Mouse (Mus musculus) activated CD4-positive, CD25-positive, alpha-beta regulatory T cell, adult 4 months (primary cell): Measurements from ENCODE around the gene Numb. TPM values are rescaled to one million over a fixed set of nuclear protein-coding genes. Genes with fewer than 3 reads are reported as not detected.
"Not testable (repeated sequence)": the region's sequence is repeated elsewhere in the genome, so short reads cannot be mapped to it uniquely, and the experiment has no call there.

Experiments
- ATAC-seq: one replicate; pipeline ENCODE4 v1.8.0; 2017
- polyA plus RNA-seq, 2 experiments: library from polyadenylated mRNA; unstranded; fragments of 100-300 nt; shearing (Covaris generic); gene quantifications; one replicate each; pipeline ENCODE4 v1.2.1; 2017

Gene Numb
- polyA plus RNA-seq, 2 experiments from 2014 or later, result 27.8 to 34.9 TPM

DNA sequence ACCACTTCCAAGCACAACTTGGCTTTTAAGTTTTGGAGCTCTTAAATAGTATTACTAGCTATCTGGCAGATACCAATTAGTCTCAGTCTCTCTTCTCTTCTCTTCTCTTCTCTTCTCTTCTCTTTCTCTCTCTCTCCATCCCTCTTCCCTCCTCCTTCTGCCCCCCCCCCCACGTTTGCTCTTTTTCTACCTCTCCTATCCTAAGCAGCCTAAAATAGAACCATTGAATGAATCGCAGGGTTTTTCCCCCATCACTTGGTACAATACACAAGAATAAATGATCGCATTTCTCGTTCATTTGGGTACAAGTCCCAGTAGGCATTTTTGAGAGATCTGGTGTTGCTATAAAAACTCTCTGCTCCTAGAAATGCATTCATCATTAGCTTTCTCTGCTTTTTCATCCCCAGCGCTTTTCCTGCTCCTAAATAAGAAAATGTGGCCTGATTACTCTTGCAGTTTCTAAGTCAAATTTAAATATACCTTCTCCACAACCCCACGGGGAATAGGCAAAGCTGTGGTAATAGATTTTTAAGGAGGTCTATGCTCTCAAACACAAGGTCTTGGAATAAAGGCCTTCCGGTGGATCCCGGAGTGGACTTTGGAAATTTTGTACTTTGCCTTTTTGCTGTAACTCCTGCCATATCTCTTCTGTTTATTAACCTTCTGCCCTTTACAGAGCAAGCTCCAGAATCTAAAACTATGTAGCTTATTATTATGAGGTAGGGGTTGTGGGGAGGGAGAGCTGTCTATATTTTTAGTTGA lies 1.2 kb upstream of the Numb start:
- no peak for ATAC-seq

DNA sequence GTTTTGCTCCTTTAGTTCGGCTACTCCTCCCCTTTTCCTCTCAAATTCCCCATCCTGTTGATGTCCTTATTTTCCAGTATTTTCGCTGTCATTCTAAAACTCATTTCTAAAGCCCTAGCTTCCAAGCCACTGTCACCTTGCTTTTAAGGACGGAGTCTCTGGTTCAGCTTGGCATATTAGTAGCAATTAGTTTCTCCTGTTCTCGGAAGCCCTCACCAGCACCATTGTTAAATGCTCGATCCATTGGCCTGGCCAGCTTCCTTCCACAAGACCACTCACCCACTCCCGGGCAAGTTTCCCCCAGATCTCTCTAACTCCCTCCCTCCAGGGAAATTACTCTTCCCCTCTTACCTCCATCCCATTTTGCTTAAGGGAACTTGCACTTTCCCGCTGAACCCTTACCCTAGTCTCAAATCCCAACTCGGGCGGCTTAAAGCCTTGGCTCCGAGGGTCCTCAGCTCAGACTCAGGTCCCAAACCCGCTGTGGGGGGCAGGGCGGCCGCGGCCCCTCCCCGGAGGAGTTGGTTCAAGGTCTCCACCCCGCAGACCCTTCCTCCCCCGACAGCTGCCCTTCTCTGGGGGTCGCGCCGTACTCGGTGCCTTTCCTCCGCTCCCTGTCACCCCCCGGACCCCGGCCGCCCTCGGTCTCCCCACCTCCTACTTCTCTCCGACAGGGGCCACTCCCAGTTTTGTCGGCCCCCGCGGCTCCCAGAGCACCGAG lies 853 bp downstream of the Numb start:
- ATAC-seq, result no peak

DNA sequence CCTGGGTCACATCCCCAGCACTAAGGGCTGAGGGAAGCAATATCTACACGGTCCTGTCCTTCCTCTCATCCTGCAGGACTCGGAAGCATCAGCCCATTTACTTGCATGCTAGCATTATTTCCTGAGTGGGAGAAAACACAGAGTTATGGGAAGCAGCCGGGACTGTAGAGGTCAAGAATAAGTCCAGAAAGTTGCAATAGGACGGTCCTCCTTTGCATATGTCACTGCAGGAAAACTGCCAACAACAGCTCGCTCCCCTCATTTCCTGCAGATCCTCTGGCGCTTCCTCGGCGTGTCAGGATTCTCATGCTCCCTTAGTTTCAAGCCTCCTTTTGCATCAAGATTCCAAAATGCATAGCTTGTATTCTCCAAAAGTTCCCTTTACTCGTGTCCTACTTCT lies 4.8 kb downstream of the Numb start:
- ATAC-seq, result no peak

DNA sequence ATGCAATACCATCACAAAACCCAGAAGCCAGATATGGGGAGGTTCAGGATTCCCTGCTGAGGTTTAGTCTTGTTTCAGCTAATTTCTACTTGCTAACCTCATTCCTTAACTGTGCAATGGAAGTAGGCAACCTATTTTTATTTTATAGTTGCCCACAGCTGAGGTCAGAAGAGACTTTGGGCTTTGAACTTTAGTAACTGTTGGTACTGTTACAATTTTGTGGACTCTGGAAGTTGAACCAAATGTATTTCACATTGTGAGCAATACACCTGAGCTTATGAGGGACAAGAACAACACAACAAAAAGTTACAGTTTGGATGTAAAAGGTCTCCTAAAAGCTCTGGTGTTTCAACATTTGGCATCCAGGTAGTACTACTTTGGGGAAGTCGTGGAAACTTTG lies 6.9 kb downstream of the Numb start:
- ATAC-seq, result no peak

DNA sequence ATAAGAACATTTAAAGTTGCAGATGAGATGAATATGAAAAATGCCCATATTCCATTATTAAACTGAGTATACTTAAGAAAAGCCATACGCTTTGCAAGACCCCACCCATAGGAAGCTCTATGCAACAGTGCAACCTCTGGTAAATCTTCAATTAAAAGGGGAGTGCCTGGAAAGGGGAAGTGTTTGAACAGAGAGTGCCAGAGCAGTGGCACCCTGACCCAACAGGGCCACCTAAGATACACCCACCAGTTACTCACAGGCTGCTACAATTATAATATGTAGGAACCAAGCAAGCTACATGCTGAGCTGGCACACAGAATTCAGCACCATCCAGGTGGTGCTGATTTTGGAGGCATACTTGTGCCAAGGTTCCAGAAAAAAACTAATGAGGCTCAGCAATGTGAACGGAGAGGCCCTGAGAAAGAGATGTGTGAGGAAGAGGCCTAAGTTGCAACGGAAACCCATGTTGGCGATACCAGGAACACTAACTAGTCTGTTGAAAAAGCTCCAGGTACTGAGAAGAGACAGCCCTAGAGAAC lies 7.5 kb downstream of the Numb start:
- ATAC-seq, result no peak

DNA sequence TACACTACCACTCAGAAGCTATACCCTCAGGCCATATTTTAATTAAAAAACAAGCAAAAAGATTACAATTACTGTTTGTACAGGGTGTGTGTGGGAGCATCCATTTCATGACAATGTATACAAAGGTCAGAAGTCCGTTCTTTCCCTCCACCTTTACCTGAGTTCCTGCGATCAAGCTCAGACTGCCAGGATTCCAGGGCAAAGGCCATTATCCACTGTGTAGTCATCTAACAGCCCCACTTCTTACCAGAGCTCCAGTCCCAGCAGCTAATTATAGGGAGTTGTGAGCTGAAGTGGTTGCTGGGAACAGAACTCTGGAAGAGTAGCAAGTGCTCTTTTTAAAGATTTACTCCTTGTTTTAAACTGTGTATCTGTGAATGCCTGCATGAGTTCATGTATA lies 11.3 kb downstream of the Numb start:
- ATAC-seq, result no peak

DNA sequence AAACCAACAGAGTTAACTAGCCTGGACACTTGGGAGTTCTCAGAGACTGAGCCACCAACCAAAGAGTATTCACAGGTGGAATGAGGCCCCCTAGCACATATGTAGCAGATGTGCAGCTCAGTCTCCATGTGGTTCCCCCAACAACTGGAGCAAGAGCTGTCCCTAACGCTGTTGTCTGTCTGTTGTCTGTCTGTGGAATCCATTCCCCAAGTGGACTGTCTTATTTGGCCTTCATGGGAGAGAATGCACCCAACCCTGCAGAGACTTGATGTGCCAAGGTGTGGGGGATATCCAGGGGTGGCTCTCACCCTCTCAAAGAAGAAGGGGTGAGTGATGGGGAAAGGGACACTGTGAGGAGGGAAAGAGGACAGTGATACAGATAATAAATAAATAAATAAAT lies 28.8 kb downstream of the Numb start:
- ATAC-seq, result no peak

DNA sequence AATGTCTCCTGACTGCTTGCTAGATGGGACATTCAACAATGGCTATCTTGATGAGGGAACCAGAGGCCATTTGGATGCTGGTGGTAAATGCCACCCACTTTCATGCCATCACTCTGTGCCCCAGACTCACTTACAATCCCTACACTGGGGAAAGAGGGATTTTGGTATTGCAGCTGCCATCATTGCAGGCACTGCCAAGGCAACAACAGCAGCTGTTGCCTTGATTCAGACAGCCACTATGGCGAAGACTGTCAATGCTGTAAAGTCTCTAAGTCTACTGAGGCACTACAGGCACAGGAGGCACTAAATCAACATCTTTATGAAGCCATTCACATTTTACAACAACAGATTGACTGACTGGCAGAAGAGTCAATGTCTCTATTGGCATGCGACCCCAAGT lies 30.5 kb downstream of the Numb start:
- no peak for ATAC-seq

DNA sequence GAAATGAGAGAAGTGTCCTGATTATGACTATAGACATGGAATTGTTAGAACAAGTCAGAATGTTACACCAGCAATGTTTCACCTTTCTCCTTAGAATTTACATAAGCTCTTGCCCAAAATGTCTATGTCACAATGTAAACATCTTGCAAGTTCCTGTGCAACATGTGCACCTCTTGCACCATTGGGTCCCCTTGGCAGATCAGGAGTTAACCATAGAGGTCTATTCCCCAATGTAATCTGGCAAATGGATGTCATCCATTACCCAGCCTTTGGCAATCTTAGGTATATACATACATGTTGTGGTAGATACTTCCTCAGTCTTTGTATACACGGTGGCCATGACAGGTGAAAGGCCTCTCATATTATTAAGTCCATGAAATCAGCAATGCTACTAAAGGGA lies 32.6 kb downstream of the Numb start:
- ATAC-seq, result no peak

DNA sequence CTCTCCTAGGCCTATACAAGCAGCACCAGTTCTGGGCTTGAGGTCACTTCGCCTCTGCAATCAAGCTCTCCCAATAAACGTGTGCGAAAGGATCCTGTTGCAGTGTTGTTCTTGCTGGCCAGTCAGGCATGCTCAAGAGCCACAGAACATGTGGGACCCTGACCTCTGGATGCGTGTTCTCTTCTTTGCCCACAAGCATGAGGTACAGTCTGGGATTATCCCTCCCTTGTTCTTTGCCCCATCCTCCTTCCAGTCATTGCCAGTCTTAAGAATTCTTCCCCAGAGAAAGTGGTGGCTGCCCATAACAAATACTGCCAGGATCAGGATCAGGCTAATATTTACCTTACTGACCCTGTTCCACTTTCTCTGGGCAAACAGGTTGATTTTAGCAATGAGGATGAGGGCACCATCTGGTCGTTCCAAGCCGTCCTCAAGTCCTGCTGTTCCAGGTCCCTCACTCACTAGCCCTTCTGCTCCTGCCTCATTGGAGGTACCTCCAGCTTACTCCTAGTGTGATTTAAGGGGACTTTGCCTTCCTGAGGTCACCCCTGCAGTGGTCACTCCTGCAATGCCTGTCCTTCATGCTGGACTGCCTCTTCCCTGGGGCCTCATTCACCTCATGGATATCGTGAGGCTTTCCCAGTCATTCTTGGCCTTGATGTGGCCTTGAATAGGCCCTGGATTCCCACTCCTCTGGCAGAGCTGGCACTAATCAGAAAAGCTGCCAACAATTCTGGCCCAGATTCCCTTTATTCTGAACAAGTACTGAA lies 36.0 kb downstream of the Numb start:
- ATAC-seq, result no peak

DNA sequence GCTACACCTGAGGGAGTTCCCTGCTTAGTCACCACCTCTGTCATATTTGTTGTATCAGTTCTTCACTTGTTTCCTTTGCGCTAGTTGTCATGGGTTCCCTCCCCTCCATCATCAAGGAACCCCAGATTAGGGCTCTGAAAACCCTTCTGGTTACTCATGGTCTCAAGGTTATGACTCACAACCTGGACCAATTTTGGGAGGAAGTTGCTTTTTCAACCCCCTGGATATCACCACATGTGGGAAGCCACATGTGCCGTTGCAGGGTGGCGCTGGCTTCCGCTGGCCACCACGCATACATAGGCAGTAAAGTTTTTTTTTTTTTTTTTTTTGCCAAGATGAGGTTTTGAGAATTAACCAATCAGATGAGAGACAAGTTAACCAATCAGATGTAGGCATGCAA lies 36.7 kb downstream of the Numb start:
- not testable (repeated sequence) for ATAC-seq

DNA sequence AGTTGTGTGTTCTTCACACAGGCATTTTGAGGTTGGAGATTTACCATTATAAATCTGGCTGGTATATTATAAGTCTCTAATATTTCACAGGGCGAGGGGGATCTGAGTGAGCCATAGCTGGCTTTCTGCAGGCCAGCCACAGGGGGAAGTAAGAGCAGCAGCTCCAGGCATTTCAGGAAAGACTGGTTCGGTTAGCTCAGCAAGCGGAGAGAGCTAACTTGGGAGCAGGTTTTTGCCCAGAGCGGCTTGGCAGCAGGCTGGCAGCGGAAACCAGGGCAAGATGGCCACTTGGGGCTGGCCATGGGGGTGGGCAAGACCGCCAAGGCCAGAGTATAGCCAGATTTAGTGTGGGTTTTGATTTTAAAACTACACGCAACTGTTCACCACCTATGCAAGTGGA lies 39.2 kb downstream of the Numb start:
- no peak for ATAC-seq

DNA sequence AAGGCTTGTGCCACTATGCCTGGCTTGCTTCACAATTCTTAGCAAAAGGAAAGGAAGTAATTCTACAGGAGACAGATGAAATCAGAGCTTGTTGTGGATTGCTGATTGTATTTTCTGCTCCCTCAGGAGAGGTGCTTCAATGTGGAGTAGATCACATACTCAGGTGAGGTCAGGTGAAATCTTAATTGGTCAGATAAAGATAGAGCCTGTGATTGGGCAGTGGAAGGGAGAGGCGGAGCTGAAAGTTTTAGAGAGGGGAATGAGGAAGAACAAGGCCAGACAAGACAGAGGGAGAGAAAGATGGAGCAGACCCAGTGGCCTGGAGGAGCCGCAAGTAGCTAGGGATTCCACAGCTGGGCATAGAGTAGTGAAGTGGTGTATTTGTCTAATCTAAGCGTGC lies 39.6 kb downstream of the Numb start:
- ATAC-seq, result no peak

DNA sequence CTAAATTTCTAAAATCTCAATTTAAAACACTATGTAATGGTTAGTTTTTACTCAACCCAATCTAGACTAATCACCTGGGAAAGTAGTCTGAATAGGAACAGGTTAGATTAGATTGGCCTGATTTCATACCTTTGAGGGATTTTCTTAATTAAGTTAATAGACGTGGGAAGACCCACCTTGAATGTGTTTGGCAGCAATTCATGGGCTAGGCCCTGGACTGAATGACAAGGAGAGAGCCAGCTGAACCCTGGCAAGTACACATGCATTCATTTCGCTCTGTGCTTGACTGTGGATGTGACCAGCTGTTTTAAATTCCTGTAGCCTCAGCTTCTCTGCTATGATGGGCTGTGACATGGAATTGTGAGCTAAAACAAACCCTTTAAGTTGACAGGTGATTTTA lies 40.8 kb downstream of the Numb start:
- ATAC-seq, result no peak

DNA sequence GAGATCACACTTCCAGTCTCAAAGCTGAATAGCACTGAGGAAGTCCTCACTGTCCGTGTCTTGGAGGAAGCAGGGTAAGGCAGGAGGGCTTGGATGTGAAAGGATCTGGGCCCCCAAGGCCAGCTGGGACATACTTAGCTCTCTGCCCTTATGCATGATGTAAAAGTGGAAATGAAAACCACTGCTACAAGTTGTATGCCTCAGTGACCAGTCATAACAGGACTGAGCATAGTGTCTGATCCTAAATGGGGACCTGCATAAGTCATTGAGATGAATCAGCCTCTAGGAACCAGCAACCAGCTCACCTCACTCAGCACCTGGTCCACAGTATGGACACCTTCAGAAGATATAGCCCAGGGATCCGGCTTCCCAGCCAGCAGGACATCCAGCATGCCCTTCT lies 46.6 kb downstream of the Numb start:
- no peak for ATAC-seq

DNA sequence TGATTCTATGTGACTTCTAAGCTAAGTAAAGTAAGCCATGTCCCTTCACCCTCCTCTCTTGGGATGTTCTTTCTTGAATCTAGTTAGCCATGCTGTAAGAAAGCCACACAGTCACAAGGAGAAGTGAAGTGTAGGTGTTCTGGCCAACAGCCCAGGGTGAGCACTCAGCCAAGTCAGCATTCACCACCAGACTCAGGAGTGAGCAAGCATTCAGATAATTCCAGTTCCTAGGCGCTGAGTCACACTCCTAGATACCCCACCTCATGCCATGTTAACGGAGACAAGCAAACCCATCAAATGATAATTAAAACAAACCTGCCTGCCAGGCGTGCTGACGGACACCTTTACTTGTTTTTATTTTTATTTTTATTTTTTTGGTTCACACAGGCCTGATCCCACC lies 47.1 kb downstream of the Numb start:
- ATAC-seq, result no peak

DNA sequence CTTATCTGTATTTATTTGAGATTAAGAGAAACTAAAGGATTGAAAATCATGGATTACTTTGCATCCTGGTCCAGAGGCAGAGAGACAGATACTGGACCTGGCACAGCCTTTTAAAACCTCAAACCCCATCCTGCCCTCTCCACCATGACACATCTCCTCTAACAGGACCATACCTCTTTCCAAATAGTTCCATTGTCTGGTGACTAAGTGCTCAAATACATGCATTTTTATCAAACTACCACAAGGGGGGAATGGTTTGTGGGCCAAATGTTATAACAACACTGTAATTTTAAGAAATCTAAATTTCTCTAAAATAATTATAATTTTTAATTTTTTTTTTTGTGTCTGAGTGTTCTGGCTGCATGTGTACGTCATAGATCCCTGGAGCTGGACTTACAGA lies 57.2 kb downstream of the Numb start:
- no peak for ATAC-seq

DNA sequence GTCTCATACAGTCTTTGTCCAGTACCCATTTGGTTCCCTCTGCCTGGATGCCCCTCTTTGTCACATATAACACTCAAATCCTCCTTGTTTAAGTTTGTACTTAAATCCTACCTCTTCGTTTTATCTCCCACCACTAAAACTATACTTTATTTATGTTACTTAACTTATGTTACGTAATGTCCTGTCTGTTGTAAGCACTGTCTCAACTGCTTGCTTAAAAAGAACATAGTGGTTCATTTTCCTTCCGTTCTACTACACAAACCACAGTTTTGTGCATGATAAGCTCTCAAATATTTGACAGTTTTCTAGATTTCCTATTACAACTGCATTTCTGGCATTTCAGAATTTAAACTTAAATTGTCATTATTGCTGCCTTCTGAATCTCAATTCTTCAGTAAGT lies 59.9 kb downstream of the Numb start:
- ATAC-seq, result no peak

DNA sequence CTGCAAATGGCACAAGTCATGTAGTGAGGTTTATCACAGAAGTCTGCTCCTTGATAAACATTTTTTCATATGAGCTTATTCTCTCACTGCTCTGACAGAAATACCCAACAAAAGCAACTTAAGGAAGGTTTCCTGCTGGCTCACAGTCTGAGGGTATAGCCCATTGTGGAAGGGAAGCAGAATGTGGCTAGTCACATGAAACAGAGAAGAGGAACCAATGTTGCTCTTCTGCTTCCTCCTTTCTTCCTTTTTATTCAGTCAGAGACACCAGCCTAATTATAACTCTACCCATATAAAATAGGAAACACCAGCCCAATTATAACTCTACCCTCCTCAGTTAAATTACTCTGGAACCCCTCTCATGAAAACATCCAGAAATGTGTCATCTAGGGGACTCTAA lies 61.0 kb downstream of the Numb start:
- ATAC-seq, result no peak

DNA sequence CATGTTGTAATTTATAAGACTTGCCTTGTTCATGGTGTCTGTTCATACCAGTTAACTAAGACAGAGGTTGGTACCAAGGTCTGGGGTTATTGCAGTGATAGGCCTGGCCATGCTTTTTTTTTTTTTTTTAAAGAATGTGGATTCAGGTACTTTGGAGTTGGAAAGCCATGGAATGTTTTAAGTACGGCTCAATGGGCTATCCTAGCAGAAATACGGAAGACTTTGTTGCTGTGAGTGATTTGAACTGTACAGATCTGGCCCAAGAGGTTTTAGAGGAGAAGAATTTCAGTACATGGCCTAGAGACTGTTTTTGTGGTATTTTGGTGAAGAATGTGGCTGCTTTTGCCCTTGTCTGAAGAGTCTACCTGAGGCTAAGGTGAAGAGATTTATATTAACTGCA lies 63.7 kb downstream of the Numb start:
- ATAC-seq, result no peak

DNA sequence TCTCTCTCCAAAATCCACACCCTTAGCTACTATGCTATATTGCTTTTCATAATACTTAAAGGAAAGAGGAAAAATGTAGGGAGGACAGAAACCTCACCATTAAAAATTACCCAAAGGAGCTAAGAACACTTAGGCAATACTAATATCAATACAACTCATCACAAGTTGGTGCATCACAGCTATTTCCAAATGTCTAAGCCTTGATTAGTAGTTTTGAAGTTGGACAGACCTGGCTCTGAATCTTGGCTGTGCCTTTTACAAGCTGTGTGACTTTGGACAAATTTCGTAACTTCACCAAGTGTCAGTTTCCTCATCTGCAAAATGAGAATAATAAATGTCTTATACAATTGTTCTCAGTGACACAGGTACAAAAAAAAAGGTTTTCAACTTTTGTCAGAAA lies 66.5 kb downstream of the Numb start:
- no peak for ATAC-seq

DNA sequence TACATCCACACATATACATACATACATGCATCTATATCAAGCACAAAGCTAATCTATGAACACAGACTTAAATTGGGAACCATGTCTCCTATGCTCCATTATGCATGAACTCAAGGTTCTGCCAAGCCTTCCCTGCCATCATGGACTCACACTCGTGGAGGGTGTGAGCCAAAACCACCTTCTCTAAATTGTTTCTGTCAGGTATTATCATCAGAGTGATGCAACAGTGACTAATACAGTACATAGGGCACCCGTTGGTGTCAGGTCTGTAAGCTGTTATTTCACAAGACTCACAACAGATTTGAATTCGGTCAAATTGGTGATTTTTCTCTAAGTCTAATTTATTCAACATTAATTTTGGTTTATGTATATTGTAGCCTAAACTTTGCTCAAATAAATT lies 67.5 kb downstream of the Numb start:
- ATAC-seq, result no peak

DNA sequence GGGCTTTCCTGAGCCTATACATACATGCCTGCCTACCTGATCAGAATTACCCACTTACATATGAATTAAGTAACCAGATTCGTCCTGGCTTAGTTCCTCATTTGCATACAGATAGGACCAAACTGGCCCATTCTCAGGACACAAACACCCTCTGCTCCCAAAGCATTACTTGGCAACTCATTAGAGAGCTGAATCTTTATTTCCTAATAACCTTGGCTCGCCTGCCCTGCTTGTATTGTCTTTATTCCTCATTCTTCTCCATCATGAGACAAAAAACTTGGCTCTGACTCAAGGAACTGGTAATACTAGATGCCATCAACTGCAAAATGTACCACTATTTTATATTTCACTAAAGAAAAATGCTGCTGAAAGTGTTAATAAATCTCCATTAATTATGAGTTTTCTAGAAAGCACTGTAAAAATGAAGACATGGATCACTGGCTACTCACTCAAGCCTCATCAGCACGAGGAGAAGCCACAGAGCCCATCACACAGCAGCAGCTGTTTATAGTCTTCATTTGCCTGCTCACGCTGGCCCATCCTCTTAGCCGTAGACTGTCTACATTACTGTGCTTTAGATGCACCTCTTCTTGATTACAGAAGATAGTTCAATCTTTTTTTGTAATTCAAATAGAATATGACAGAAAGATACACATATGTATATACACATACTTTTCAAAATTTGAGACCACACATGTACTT lies 69.1 kb downstream of the Numb start:
- no peak for ATAC-seq
